Mouse (Mus musculus): ENCODE measurements around the gene Zfp956. TPM values are rescaled to one million over a fixed set of nuclear protein-coding genes. Genes with fewer than 3 reads are reported as not detected.

Gene Zfp956
- 3.9 and 4.5 TPM in 2 replicates for polyA plus RNA-seq (2015; fragmentation: Nextera tagmentation; extraction: Ambion mirVana)

GRCm38 (mm10) chr6:47953191-47953726 lies at the start of gene Zfp956:
Gene Zfp956, plus strand, starts transcription at chr6:47953390.
- ATAC-seq (ENCODE audit: low FRiP score, low TSS enrichment): peak; percentile 99
- WGBS: under 1% methylated on average over 31 of the region's 31 CpGs

DNA sequence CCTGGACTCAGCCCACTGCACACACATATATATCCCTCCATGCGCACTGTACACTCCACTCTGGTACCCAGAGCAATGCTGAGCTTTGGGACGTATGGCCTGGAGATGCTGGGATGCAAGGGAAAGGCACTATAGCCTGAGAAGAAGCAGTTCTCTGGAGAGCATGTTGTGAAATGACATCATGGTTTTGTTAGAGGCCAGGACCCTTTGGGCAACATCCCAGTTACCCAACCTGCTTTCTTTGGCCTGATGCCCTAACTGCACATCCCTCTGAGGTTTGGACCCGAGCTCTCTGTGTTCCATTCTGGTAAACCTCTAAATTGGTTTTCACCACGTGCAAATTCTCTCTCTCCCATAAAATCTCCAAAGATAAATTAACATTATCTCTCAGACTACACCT lies 49.6 kb upstream of the Zfp956 start:
- WGBS: 80% methylated on average over 4 of the region's 4 CpGs
- no peak for TF ChIP-seq EP300 (optimal IDR thresholded peaks at IDR 0.05)
- no peak for TF ChIP-seq CTCF (IDR thresholded peaks at IDR 0.05; ENCODE audit: low read depth)
- H3K9me3 ChIP-seq (ENCODE audit: control insufficient read depth, low read length): no peaks in the 10 kb centered on the region
- ATAC-seq (ENCODE audit: low FRiP score, low TSS enrichment): no peak
- H3K27ac ChIP-seq (replicated peaks): no peak overlapping the region
- DNase-seq (ENCODE audit: low spot score): no peak
- no peak overlapping the region for H3K4me3 ChIP-seq (ENCODE audit: low read depth, low read length)
- H3K27me3 ChIP-seq (ENCODE audit: control insufficient read depth, insufficient read depth, low read length): no peaks in the 10 kb centered on the region
- no peaks in the 10 kb centered on the region for H3K4me1 ChIP-seq (replicated peaks; ENCODE audit: control insufficient read depth, insufficient read depth)
- H3K36me3 ChIP-seq (ENCODE audit: control insufficient read depth, insufficient read depth, low read length): peaks cover 21% of the 10 kb centered on the region
- no peak overlapping the region for H3K9ac ChIP-seq (ENCODE audit: low read length)
- no peak overlapping the region for H3K4me2 ChIP-seq (replicated peaks; ENCODE audit: low read depth)

More at GRCm38 (mm10) chr6:47953191-47953726, at the start of gene Zfp956:
- no peaks in the 10 kb centered on the region for H3K9me3 ChIP-seq (ENCODE audit: control insufficient read depth, low read length)
- DNase-seq (ENCODE audit: low spot score): peak; percentile 95
- TF ChIP-seq EP300 (optimal IDR thresholded peaks at IDR 0.05): no peak
- TF ChIP-seq CTCF (IDR thresholded peaks at IDR 0.05; ENCODE audit: low read depth): peak; percentile 39
- no peaks in the 10 kb centered on the region for H3K4me1 ChIP-seq (replicated peaks; ENCODE audit: control insufficient read depth, insufficient read depth)
- peak within 1 kb of the TSS; percentile 87 for H3K4me2 ChIP-seq (replicated peaks; ENCODE audit: low read depth)
- peak within 1 kb of the TSS; percentile 53 for H3K27ac ChIP-seq (replicated peaks)
- no peaks in the 10 kb centered on the region for H3K27me3 ChIP-seq (ENCODE audit: control insufficient read depth, insufficient read depth, low read length)
- H3K4me3 ChIP-seq (ENCODE audit: low read depth, low read length): peak within 1 kb of the TSS; percentile 67
- H3K9ac ChIP-seq (ENCODE audit: low read length): peak within 1 kb of the TSS; percentile 67
- peaks cover 2% of the 10 kb centered on the region for H3K36me3 ChIP-seq (ENCODE audit: control insufficient read depth, insufficient read depth, low read length)

- H3K9me3 ChIP-seq (ENCODE audit: control insufficient read depth, low read length): no peaks in the 10 kb centered on the region
These were observed 48.8 kb upstream of the Zfp956 start for GRCm38 (mm10) chr6:47904361-47904760.

DNA sequence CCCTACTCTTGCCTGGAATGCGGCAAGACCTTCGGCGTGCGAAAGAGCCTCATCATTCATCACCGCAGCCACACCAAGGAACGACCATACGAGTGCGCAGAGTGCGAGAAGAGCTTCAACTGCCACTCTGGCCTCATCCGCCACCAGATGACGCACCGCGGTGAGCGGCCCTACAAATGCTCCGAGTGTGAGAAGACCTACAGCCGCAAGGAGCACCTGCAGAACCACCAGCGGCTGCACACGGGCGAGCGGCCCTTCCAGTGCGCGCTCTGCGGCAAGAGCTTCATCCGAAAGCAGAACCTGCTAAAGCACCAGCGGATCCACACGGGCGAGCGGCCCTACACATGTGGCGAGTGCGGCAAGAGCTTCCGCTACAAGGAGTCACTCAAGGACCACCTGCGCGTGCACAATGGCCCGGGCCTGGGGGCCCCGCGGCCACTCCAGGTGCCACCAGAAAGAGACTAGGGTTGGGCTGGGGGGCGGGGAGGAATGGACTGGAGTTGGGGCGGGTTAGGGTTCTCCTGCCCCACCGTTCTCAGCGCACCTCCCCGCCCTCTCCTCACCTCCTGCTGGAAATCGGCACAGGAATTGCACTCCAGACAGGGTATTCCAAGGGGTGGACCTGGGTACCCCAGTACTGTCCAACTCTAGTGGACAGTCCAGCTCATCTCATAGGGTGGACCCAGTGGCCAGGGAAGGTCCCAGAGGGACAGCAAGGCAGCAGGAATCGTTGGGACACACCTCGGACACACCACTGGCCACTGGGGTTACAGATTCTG lies 48.1 kb upstream of the Zfp956 start:
- no peak for DNase-seq (ENCODE audit: low spot score)
- Histone ChIP-seq H3K4me2 (replicated peaks; ENCODE audit: low read depth) (no peak overlapping the region), H3K27ac (replicated peaks) (no peak overlapping the region), H3K4me1 (replicated peaks; ENCODE audit: control insufficient read depth, insufficient read depth) (no peaks in the 10 kb centered on the region), H3K27me3 (ENCODE audit: control insufficient read depth, insufficient read depth, low read length) (no peaks in the 10 kb centered on the region), H3K9ac (ENCODE audit: low read length) (no peak overlapping the region), H3K9me3 (ENCODE audit: control insufficient read depth, low read length) (no peaks in the 10 kb centered on the region), H3K36me3 (ENCODE audit: control insufficient read depth, insufficient read depth, low read length) (peaks cover 14% of the 10 kb centered on the region; the same call in 1 of the 2 replicates), H3K4me3 (ENCODE audit: low read depth, low read length) (no peak overlapping the region)
- no peak for TF ChIP-seq EP300 (optimal IDR thresholded peaks at IDR 0.05)
- TF ChIP-seq CTCF (IDR thresholded peaks at IDR 0.05; ENCODE audit: low read depth): no peak
- no peak for ATAC-seq (ENCODE audit: low FRiP score, low TSS enrichment)
- WGBS: 81% methylated on average over 44 of the region's 44 CpGs

More at GRCm38 (mm10) chr6:47904361-47904760, 48.8 kb upstream of the Zfp956 start:
- Histone ChIP-seq H3K27ac (replicated peaks) (no peak overlapping the region), H3K4me1 (replicated peaks; ENCODE audit: control insufficient read depth, insufficient read depth) (no peaks in the 10 kb centered on the region), H3K27me3 (ENCODE audit: control insufficient read depth, insufficient read depth, low read length) (no peaks in the 10 kb centered on the region), H3K4me2 (replicated peaks; ENCODE audit: low read depth) (no peak overlapping the region), H3K9ac (ENCODE audit: low read length) (no peak overlapping the region), H3K36me3 (ENCODE audit: control insufficient read depth, insufficient read depth, low read length) (peaks cover 18% of the 10 kb centered on the region), H3K4me3 (ENCODE audit: low read depth, low read length) (no peak overlapping the region)
- peak; percentile 7; the same call in 1 of the 2 replicates for ATAC-seq (ENCODE audit: low FRiP score, low TSS enrichment)
- 74% methylated on average over 16 of the region's 19 CpGs for WGBS
- DNase-seq (ENCODE audit: low spot score): no peak
- no peak for TF ChIP-seq EP300 (optimal IDR thresholded peaks at IDR 0.05)

DNA sequence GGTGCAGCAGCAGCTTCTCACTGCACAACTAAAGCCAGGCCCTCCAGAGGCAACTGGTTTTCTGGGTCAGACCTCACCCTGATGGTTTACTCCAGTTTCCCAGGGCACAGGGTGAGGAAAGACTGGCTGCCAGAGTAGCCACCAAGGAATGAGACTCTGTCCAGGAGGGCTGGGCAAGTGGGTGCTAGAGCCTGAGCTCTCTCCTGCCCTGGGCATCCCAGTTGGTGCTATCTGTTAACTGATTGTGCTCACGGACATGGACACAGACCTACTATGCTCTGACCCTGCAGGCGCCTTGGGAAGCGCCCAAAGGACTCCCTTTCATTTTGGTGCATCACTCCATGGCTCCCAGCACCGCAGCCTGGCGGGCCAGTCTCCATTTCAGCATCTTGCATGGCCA lies 46.9 kb upstream of the Zfp956 start:
- H3K36me3 ChIP-seq (ENCODE audit: control insufficient read depth, insufficient read depth, low read length): peaks cover 14% of the 10 kb centered on the region; the same call in 1 of the 2 replicates
- 92% methylated on average over 5 of the region's 5 CpGs for WGBS

DNA sequence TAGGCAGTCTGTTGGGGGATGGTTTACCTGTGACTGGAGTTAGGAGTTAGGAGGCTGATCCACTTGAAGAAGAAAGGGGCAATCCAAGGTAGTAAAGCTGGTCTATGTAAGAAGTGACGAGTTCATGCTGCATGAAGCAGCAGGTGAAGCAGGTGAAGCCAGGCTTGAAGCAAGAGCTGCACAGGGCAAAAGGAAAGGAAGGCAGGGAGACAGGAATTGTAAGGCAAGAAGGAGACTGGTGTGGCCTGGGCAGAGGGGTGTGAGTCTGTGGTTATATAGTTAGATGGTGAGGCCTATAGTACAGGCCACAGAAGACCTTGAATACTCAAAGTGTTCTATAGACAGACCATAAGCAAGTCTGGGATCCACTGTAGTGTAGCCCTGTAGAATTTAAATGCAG lies 44.2 kb upstream of the Zfp956 start:
- H3K27ac ChIP-seq (replicated peaks): no peak overlapping the region
- no peak for DNase-seq (ENCODE audit: low spot score)
- H3K4me2 ChIP-seq (replicated peaks; ENCODE audit: low read depth): no peak overlapping the region
- no peaks in the 10 kb centered on the region for H3K9me3 ChIP-seq (ENCODE audit: control insufficient read depth, low read length)
- no peaks in the 10 kb centered on the region for H3K27me3 ChIP-seq (ENCODE audit: control insufficient read depth, insufficient read depth, low read length)
- no peak overlapping the region for H3K9ac ChIP-seq (ENCODE audit: low read length)
- H3K4me1 ChIP-seq (replicated peaks; ENCODE audit: control insufficient read depth, insufficient read depth): no peaks in the 10 kb centered on the region
- TF ChIP-seq CTCF (IDR thresholded peaks at IDR 0.05; ENCODE audit: low read depth): no peak
- no peak for TF ChIP-seq EP300 (optimal IDR thresholded peaks at IDR 0.05)
- ATAC-seq (ENCODE audit: low FRiP score, low TSS enrichment): no peak
- WGBS: 88% methylated on average over 1 of the region's 1 CpGs
- peaks cover 14% of the 10 kb centered on the region; the same call in 1 of the 2 replicates for H3K36me3 ChIP-seq (ENCODE audit: control insufficient read depth, insufficient read depth, low read length)
- no peak overlapping the region for H3K4me3 ChIP-seq (ENCODE audit: low read depth, low read length)

More for the DNA sequence above, 46.9 kb upstream of the Zfp956 start:
- Histone ChIP-seq H3K4me1 (replicated peaks; ENCODE audit: control insufficient read depth, insufficient read depth) (no peaks in the 10 kb centered on the region), H3K27me3 (ENCODE audit: control insufficient read depth, insufficient read depth, low read length) (no peaks in the 10 kb centered on the region), H3K9ac (ENCODE audit: low read length) (no peak overlapping the region), H3K4me2 (replicated peaks; ENCODE audit: low read depth) (no peak overlapping the region), H3K27ac (replicated peaks) (no peak overlapping the region), H3K9me3 (ENCODE audit: control insufficient read depth, low read length) (no peaks in the 10 kb centered on the region), H3K4me3 (ENCODE audit: low read depth, low read length) (no peak overlapping the region)
- TF ChIP-seq CTCF (IDR thresholded peaks at IDR 0.05; ENCODE audit: low read depth) (no peak), EP300 (optimal IDR thresholded peaks at IDR 0.05) (no peak)
- no peak for ATAC-seq (ENCODE audit: low FRiP score, low TSS enrichment)
- no peak for DNase-seq (ENCODE audit: low spot score)

Data from stomach, postnatal 0 days (tissue).